Mouse (Mus musculus) inflammation-experienced regulatory T-cells, adult 16 weeks (primary cell): ENCODE measurements around the gene Olfr318. TPM values are rescaled to one million over a fixed set of nuclear protein-coding genes. Genes with fewer than 3 reads are reported as not detected.

Source experiments
- polyA plus RNA-seq: library from polyadenylated mRNA; unstranded; fragments of 100-300 nt; shearing (Covaris generic); gene quantifications from one replicate; pipeline ENCODE4 v1.2.1, GENCODE M21; 2017

Gene Olfr318
- polyA plus RNA-seq = not detected

DNA sequence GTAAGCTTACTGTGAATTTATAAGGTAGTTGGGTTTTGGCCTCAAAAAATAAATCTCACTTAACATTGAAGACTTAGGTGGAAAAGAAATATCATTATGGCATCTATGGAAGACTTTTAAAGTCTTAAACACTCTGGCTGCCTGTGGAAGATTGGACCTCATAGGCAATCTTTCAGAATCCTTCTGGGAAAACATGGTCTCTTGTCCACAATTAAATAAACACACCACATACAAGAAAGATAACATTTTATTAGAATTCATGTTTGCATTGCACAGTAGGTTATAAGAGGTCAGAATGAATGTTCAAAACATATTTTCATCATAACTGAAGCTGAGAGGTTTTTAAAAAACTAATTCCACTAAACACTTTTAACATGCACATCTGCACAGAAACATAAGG, at the start of gene Olfr318:
TSS of gene Olfr318 (minus strand) at position 101 of the 400 bp plus-strand sequence.

DNA sequence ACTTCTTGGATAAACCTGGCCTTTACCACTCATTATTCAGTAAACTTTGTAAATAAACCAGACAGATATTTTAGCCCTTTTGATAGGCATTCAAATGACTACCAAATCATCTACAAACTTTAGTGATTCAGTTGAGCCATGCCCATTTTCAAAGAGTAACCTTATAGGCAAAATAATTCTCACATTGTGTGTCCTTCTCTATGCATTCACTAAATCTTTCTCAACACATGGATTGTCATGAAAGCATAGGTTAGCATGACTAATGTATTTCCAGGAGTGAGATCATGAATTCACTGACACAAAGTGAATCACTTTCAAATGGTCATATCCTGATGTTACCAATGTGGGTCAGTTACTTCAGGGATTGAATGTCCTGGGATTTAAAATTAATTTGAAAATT, 49.1 kb upstream of the Olfr318 start, which contains the start of gene Olfr315:
TSS of gene Olfr315 (plus strand) at position 301 of the 400 bp plus-strand sequence.

DNA sequence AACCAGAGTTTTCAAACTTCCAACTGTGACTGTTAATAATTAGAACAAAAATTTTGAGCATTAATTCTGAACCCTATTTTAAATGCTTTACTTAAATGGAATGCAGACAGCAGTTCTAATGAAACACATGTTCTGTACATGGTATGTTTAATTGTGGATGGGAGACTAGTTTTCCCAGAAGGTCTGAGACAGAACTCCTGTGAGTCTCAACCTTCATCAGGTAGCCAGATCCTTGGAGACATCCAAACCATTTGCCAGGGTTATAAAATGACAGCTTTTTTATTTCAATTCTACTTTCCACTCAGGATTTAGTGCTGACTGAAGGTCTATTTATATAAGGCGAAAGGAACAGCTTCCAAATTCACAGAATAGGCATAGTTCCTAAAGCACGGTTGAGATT, 28.6 kb upstream of the Olfr318 start, which contains the start of gene Olfr316:
TSS of gene Olfr316 (plus strand) at position 301 of the 400 bp plus-strand sequence.

GRCm38 (mm10) chr11:58738792-58739262, 15.0 kb upstream of the Olfr318 start, which contains the start of gene Olfr317:
Gene Olfr317 (minus strand): TSS chr11:58739212.

GRCm38 (mm10) chr11:58698862-58699261, 25.0 kb downstream of the Olfr318 start, which contains the start of gene Olfr319:
Gene Olfr319 (plus strand): TSS chr11:58699162.

GRCm38 (mm10) chr11:58680799-58681198, 43.0 kb downstream of the Olfr318 start, which contains the start of gene Olfr320:
Gene Olfr320 (plus strand): TSS chr11:58681099.

Other genes starting within 250 kb of the Olfr318 start
- gene Olfr332, start 231.5 kb downstream of the Olfr318 start, polyA plus RNA-seq = not detected
- gene Olfr331, start 221.4 kb downstream of the Olfr318 start, polyA plus RNA-seq = not detected
- gene Olfr330, start 189.2 kb downstream of the Olfr318 start, polyA plus RNA-seq = not detected
- not detected for gene Olfr329-ps, start 177.6 kb downstream of the Olfr318 start, polyA plus RNA-seq
- not detected for gene Olfr328, start 168.4 kb downstream of the Olfr318 start, polyA plus RNA-seq
- 0.26 TPM for gene Olfr224, start 153.5 kb downstream of the Olfr318 start, polyA plus RNA-seq
- gene Olfr325, start 146.3 kb downstream of the Olfr318 start, polyA plus RNA-seq = not detected
- gene Olfr324, start 128.9 kb downstream of the Olfr318 start, polyA plus RNA-seq = not detected
- not detected for gene 2210407C18Rik, start 107.9 kb downstream of the Olfr318 start, polyA plus RNA-seq
- gene Olfr323, start 93.5 kb downstream of the Olfr318 start, polyA plus RNA-seq = not detected
- gene Trim58, start 83.5 kb downstream of the Olfr318 start, polyA plus RNA-seq = not detected
- not detected for gene Olfr322, start 65.2 kb downstream of the Olfr318 start, polyA plus RNA-seq
- not detected for gene Olfr320, start 42.9 kb downstream of the Olfr318 start, polyA plus RNA-seq
- gene Olfr319, start 24.9 kb downstream of the Olfr318 start, polyA plus RNA-seq = not detected
- not detected for gene Olfr317, start 15.2 kb upstream of the Olfr318 start, polyA plus RNA-seq
- not detected for gene Olfr316, start 28.7 kb upstream of the Olfr318 start, polyA plus RNA-seq
- gene Olfr315, start 49.2 kb upstream of the Olfr318 start, polyA plus RNA-seq = not detected
- not detected for gene Olfr314, start 58.9 kb upstream of the Olfr318 start, polyA plus RNA-seq
- not detected for gene Fam183b, start 77.9 kb upstream of the Olfr318 start, polyA plus RNA-seq
- gene Olfr313, start 91.0 kb upstream of the Olfr318 start, polyA plus RNA-seq = not detected
- not detected for gene Olfr312, start 105.2 kb upstream of the Olfr318 start, polyA plus RNA-seq
- not detected for gene Olfr311, start 115.2 kb upstream of the Olfr318 start, polyA plus RNA-seq
- gene Gm12258, start 123.1 kb upstream of the Olfr318 start, polyA plus RNA-seq = 14.7 TPM
- 16.0 TPM for gene 2810021J22Rik, start 143.2 kb upstream of the Olfr318 start, polyA plus RNA-seq
- gene Zfp39, start 180.2 kb upstream of the Olfr318 start, polyA plus RNA-seq = 16.8 TPM
- gene Btnl10, start 193.9 kb upstream of the Olfr318 start, polyA plus RNA-seq = not detected
- 12.3 TPM for gene Rnf187, start 214.9 kb upstream of the Olfr318 start, polyA plus RNA-seq
- 17.8 TPM for gene Hist3h2ba, start 224.9 kb upstream of the Olfr318 start, polyA plus RNA-seq
- 23.3 TPM for gene Hist3h2a, start 230.7 kb upstream of the Olfr318 start, polyA plus RNA-seq
- gene Trim17, start 230.7 kb upstream of the Olfr318 start, polyA plus RNA-seq = 0.11 TPM